Mouse (Mus musculus): Measurements from ENCODE around the gene Cdk5r2.

Cdk5r2 gene

GRCm38 (mm10) chr1:74851001-74851775 is 3.5 kb upstream of the Cdk5r2 start:
- DNase-seq = no peak

GRCm38 (mm10) chr1:74855156-74855555 is 422 bp downstream of the Cdk5r2 start:
- DNase-seq = no peak

- DNase-seq = no peak
Observed at GRCm38 (mm10) chr1:74855651-74856438, 1.1 kb downstream of the Cdk5r2 start.

DNA sequence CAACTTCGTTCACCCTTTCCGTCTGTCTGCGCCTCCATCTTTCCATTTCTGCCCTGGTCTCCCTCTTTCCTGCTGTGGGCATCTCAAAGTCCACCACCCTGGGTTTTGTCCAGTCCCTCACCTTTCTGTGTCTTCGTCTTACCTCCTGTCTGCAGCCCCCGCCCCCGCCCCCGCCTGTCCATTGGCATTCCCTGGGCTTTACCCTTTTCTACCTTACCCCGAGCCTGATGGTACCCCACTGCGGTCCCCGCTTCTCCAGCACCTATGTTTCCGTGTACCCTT is 1.6 kb downstream of the Cdk5r2 start:
- no peak for DNase-seq

DNA sequence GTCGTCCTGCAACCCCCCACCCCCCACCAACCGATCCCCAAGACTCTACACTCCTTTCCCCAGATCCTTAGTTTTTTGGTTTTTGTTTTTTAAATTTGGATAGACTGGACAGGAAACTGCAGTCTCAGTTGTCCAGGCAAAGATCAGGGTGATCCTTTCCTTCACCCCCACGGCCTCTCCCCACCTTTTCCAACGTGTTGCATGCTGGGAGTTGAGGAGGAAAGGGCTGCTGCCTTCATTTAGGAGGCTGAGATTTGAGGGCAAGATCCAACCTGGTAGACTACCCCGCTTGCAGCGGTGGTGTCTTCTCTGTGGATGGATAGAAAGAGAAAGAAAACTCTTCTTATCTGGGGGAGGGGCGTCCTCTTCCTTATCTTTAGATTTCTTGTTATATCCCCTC is 2.1 kb downstream of the Cdk5r2 start:
- DNase-seq = no peak

- no peak for DNase-seq
Observed at GRCm38 (mm10) chr1:74857201-74857600, 2.5 kb downstream of the Cdk5r2 start.

GRCm38 (mm10) chr1:74857677-74858076 is 2.9 kb downstream of the Cdk5r2 start:
- no peak for DNase-seq

DNA sequence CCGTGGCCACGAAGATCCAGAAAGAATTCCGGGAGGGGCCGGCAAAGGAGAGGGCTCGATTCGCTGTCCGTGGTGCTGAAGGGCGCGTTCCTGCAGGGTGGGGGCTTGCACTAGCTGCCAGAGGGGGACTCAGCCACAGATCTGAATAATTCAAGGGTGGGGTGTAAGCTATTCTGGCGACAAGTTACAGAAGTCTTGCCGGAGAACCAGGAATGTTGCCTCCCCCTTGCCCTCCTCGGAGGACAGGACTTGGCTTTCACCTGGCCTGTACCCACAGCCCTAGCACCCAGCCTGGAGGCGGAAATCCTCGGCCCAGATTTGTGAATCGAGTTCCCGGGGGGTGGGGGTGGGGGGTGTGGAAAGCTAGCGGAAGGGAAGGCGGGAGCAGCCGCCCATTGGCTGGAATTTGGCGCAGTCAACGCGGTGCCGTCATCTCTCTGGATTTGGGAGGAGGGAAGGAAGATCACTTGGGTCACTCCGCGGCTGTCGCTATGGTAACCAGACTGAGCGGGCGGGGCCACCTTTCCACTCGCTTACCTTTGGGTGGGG is 3.5 kb downstream of the Cdk5r2 start:
- peak; percentile 67 for DNase-seq

DNA sequence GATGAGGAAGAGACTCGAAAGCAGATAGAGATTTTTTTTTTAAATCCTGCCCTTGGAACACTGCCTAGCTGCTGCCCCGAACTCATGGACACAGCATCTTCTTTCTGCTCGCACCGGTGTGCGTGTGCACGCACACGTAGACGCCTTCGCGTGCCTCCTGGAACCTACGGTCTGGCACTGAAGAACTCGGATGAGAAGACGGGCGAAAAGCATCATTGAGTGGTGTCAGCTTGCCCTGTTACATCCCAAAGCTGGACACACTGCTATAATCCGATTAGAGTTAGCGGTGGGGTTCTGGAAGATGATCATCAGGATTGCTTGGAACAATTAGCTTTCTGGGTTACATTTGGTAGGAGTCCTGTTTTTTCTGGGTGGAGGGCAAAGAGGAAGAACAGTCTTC is 4.1 kb downstream of the Cdk5r2 start:
- no peak for DNase-seq

GRCm38 (mm10) chr1:74859223-74859984 is 4.7 kb downstream of the Cdk5r2 start:
- DNase-seq = no peak

- DNase-seq = no peak
Observed at GRCm38 (mm10) chr1:74861783-74862182, 7.0 kb downstream of the Cdk5r2 start.

- DNase-seq = no peak
Observed at GRCm38 (mm10) chr1:74872218-74872617, 17.5 kb downstream of the Cdk5r2 start.

DNA sequence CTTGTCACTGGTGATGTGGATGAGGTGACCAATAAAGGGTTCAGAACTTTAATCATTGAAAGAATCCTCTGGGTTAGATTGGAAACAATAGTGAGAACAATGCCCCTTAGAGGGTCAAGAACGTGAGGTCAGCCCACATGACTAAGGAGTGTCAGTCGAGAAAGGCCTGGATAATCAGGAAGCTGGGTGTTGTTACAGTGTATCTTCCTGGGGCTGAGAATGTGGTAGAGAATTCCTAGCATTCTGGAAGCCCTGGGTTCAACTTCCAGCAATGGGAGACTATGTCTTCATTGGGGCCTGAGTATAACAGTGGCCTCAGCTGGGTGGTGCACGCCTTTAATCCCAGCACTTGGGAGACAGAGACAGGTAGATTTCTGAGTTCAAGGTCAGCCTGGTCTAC is 22.5 kb downstream of the Cdk5r2 start:
- DNase-seq = no peak

DNA sequence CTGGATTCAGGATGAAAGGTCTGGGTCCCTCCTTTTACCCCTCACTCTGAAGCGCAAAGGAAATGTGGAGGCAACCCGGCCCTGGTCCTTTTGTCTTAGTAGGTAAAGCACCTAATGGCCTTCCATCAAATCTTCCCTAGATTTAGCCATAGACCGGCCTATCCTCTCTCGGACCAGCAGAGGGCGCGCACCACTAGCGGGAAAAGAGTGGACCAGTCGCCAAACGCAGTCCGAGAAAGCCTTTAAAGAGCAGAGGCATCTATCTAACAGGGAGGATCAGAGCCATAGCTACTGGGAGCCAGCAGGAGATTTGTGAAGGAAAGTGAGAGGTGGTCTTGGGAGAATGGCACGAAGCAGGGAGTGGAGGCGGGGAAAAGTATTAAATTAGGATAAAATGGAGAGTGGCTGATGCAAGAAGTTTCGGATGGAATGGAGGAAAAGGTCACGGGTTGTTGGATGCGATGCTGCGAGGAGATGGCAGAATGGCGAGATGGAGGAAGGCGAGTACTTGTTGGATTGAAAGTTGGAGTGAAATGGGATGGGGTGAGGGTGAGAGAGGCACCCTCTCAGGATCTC is 26.1 kb downstream of the Cdk5r2 start:
- peak; percentile 74 to 80 for DNase-seq

DNA sequence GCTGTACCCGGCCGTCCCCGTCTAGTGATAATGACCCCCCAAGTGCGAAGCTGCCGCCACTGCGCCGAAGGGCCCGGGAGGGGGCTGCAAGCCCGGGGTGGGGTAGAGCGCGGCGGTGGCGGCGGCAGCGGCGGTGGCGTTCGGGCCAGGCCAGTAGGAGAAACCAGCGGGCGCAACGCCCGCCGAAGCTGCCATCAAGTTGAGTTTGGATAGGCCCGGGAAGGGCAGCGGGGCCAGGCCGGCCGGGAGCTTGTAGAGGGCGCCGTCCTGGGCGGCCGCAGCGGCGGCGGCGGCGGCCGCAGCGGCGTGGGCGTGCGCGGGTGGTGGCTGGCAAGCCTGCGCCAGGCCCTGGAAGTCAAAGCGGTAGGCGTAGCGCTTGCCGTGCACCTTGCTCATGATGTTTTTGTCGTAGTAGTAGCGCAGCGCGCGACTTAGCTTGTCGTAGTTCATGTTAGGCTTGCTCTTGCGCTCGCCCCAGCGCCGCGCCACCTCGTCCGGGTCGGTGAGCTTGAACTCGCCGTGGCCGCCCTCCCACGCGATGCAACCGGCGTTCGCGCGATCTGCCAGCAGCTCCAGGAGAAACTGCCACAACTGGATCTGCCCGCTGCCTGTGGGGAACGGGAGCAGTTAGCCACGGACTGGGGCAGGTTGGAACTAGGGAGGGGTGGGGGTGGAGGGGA is 27.5 kb downstream of the Cdk5r2 start:
- DNase-seq = no peak

DNA sequence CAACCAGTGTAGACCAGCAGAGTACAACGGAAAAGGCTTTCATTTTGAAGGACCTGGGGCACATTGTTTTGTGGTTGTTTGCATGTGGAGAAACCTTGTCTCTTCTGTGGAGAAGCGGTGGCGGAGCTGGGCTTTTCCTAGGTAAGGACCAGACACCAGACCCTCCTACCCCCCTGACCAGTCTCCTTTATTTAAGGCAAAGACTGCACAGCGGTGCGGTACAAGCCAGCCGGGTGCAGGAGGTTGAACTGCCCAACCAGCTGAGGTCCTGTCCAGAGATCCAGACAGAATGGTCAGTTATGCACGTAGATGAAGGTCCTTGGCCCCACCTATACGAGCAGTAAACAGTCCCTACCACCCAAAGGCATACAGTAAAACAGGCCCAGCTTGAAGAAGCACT is 28.1 kb downstream of the Cdk5r2 start:
- DNase-seq = no peak

- no peak for DNase-seq
Observed at GRCm38 (mm10) chr1:74883441-74883840, 28.7 kb downstream of the Cdk5r2 start.

- no peak for DNase-seq
Observed at GRCm38 (mm10) chr1:74884196-74885141, 29.7 kb downstream of the Cdk5r2 start.

GRCm38 (mm10) chr1:74885369-74886042 is 30.8 kb downstream of the Cdk5r2 start, which contains the start of gene Fev:
TSS of gene Fev (minus strand) at chr1:74885419.
- no peak for DNase-seq

DNA sequence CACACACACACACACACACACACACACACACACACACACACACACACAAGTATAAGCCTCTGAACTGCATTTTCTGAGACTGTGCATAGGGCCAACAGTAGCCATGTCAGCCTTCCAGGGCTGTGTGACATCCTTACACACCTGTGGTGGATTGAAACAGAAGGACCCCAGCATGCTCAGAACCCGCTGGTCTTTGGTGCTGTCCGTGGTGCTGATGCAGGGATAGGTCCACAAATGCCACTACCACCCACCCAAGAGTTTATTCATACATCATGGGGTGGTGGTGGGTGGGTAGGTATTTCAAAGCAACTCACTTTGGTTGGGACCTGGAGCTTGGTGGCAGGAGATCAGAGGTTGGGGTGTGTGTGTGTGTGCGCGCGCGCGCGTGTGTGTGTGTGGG is 36.8 kb downstream of the Cdk5r2 start:
- peak in 1 of 2 experiments; percentile 64 for DNase-seq
